Mouse (Mus musculus) v-Abl transformed pro-B cells (cell line): ENCODE measurements around the gene Ppp1r14d.

ENCODE experiments used
- in situ Hi-C, 2 experiments: fragments of 400-800 bp; cut with MboI; formaldehyde crosslinking; loops; one replicate each; pipeline ENCODE4 v1.15.1; 2025; ENCODE audit not compliant: unreplicated experiment in 2 of 2

Ppp1r14d gene

DNA sequence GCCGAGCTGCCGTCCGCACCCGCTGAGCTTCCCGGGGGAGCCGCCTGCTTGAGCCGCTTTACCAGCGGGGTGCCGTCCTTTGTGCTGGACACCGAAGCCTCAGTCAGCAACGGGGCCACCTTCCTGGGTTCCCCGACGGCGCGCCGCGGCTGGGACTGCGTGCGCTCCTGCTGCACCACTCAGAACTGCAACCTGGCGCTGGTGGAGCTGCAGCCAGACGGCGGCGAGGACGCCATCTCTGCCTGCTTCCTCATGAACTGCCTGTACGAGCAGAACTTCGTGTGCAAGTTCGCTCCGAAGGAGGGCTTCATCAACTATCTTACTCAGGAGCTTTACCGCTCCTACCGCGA lies 8.1 kb upstream of the Ppp1r14d start:
- in situ Hi-C loops, result no loop called here

DNA sequence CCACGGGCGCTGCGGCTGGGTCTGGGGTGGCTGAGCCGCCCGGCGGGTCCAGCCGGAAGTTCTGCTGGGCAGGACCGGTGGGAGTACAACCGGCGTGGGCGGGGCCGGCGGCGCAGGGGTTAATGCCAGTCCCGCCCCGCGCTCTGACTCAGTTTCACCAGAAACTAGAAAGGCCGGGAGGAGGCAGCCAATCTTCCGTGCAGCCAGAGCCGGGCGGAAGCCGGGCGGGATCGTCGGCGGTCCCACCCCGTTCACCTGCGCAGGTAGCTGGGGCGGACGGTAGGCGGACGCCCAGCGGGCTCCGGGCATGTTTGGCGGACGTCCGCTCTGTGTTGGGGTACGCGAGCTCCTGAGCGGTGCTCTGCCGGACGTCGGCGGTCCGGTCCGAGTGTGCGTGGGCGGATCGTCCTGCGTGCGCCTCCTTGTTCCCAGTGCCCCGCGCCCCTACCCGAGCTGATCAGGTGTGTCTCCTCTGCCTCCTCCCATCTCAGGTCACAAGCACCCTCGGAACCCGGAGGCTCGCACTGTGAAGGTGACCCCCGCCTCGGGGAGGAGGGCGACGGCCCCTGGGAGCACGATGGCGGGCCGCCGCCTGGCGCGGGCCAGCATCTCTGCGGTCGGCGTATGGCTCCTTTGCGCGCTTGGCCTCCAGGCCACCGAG lies 7.6 kb upstream of the Ppp1r14d start, which contains the start of gene Spint1:
TSS of gene Spint1 (plus strand) at position 153 of the 661 bp plus-strand sequence.
- in situ Hi-C loops, result no loop called here

GRCm38 (mm10) chr2:119236682-119237209 lies 7.0 kb upstream of the Ppp1r14d start:
- in situ Hi-C loops, result no loop called here

GRCm38 (mm10) chr2:119209176-119209507 lies 20.6 kb downstream of the Ppp1r14d start:
- in situ Hi-C loops, result no loop called here

DNA sequence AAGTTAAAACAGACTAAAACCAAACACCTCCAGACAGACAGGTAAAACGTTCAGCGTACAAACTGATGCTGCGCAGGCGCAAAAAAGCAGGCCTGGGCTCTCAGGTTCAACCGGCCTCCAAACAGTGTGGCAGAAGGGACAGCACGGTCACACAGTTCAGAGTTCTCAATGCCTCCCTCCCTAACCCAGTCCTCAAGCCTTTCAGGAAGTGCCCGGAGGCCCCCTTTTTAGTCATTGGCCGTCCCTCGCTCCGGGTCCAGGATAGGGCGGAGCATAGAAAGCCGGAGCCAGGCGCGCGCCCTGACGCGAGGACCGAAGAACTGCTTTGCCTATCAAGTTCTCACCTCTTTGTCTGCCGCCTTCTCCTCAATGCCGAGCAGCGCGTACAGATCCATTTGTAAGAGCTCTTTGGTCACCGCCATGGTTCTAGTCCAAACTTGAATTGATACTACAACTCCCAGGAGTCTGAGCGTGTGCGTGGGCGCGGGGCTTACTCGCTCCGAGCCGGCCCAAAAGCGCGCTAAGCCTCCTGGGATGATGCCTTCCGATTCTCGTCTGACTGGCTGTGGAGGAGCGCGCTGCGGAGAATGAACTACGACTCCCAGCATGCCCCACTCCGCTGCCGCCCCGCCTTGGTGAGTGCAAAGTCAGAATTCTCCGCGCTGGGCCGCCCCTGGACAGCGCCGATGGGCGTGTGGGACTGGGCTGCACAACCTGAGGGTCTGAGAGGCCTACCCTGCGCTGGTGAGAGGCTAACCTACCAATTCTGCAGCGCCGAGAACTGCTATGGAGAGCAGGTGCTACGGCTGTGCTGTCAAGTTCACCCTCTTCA lies 21.1 kb downstream of the Ppp1r14d start, which contains the start of the genes Zfyve19 and Dnajc17:
TSS of gene Zfyve19 (plus strand) at position 274 of the 832 bp plus-strand sequence.
TSS of gene Dnajc17 (minus strand) at position 452 of the 832 bp plus-strand sequence.
- in situ Hi-C loops, result no loop called here

- in situ Hi-C loops, result no loop called here
Measured at GRCm38 (mm10) chr2:119207961-119208343, 21.8 kb downstream of the Ppp1r14d start.

DNA sequence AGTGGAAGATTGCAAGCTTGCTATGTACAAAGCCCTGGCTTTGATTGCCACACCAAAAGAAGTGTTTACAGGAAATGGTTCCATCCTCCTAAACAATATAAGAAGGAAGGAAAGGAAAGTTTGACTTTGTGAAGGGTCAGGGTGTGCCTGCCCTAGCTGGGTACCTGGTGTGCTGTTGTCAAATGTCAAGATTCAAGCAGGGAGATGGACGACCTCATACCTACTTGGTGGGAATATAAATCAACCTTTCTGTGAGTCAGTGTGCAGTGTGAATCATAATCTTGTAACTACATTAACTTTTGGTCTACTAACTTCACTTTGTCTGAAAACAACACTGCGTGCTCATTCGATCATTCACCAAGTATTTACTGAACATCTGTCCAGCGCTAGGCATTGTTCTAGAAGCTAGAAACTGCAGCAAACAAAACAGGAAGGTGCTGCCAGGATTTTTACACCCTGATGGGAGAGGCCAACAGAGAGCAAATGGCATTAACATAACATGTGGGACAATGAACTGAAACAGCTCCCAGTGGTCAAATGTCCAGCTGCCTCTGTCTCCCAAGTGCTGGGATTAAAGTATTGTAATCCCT lies 25.7 kb downstream of the Ppp1r14d start:
- in situ Hi-C loops, result no loop called here

DNA sequence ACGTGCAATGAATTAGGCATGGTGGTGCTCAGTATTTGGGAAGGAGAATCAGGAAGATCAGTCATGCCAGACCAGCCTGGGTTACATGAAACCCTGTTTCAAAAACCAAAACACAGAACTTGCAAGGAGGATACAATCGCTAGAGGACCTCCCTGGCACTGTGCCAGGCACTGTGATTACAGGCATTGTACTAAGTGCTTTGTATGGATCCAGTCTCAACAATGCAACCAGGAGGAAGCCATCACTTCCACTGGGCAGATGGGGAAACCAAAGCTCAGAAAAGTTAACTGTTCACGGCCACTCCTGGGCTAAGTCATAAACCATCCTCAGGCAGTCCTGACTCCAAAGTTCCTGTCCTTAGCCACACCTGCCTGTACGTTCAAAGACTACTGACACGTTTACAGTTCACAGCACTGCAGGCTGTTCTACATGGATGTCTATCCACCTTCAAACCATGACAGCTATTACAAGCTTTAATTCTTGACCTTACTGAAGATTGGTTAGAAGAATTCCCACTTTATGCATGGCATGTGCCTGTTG lies 26.7 kb downstream of the Ppp1r14d start:
- in situ Hi-C loops, result no loop called here

DNA sequence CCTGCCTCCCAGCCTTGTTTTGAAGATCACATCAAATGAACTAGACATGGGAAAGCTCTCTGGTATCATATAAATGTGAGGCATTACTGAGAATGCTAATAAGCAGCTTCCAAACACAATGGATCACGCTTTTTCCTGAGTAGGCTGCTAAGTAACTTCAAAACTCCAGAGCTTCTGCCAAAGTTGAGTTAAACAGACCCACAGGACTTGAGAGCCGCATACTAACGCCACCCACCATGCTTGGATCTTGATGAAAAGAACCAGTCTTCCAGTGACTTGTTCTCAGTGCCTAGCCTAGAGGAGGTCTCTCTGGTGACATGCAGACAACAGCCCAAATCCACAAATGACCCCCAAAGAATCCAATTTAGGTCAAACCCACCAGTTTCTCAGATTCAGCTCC lies 30.8 kb downstream of the Ppp1r14d start:
- in situ Hi-C loops, result loop anchor here (5.0 to 25.0 kb wide), 5 partner anchors 157 to 562 kb away; no protein-coding TSS in a partner anchor

GRCm38 (mm10) chr2:119198049-119198448 lies 31.7 kb downstream of the Ppp1r14d start:
- in situ Hi-C loops, result loop anchor here (5.0 to 25.0 kb wide), 5 partner anchors 156 to 561 kb away; no protein-coding TSS in a partner anchor

GRCm38 (mm10) chr2:119197493-119197892 lies 32.2 kb downstream of the Ppp1r14d start:
- in situ Hi-C loops, result loop anchor here (5.0 to 25.0 kb wide), 5 partner anchors 155 to 560 kb away; no protein-coding TSS in a partner anchor

DNA sequence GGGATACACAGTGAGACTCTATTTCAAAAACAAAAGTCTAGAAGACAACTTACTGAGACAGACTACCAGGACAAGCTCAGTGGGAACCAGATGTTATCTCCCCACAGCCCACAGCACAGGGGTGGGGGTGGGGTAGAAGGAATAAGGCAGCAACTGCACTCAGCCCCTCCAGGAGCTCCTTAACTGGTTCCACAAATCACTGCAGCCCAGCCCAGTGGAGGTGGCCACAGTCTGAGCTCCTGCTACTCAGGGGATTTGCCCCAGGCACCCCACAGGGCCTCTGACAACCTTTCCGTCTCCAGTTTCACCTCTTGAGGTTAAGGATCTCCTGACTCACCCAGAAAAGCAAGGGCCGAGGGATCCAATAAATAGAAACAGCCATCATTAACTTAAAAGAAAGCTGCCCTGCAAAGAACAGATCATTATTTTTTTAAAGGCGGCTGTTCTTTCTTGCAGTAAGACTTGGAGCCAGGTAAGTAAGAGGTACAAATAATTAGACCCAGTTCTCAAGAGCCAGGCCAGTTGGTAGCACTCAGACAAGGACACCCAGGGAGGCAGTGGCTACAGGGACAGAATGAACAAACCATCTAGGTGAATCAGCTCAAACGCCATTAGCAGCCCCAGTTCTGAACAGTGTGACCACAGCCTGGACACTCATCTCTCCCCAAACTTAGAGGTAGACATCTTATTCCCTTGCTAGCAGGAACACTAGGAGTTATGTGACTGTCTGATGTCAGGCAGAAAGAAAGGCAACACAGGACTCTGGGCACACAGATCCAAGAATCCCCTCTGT lies 33.2 kb downstream of the Ppp1r14d start:
- in situ Hi-C loops, result loop anchor here (5.0 to 25.0 kb wide), 5 partner anchors 154 to 559 kb away; no protein-coding TSS in a partner anchor

GRCm38 (mm10) chr2:119194140-119194539 lies 35.6 kb downstream of the Ppp1r14d start:
- in situ Hi-C loops, result loop anchor here (5.0 to 25.0 kb wide), 4 partner anchors 307 to 557 kb away; partner anchors contain the start of gene Ccdc9b (in 1 of the 2)

- in situ Hi-C loops, result loop anchor here (5.0 to 25.0 kb wide), 4 partner anchors 304 to 554 kb away; partner anchors contain the start of gene Ccdc9b (in 1 of the 2)
Measured at GRCm38 (mm10) chr2:119190969-119191368, 38.7 kb downstream of the Ppp1r14d start.

DNA sequence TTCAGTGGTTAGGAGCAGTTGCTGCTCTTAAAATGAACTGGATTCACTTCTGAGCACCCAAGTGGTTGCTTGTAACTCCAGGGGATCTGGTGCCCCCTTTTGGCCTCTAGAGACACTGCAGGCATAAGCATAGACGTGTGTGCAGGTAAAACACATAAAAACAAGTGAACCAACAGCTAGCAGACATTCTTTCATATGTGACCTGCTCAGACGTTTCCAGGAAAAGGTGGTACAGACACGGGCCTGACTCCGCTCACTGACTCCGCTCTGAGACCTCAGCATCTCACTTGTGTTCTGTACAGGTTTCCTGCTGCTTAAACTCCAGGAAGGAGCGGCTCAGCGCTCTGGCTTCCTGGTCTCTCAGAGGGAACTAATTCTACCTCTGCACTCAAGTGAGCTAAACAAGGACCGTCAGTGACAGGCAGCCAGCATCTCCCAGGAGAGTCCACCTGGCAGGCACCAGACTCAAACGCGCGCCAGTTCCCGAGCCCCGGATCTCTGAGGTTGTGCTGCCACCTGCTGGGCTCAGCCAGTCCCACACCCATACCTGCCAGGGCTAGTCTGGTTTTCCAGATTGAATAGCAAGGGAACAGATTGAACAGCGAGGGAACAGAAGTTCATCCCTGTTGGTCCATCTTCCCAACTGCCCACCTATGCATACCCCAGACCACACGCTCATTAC lies 40.5 kb downstream of the Ppp1r14d start:
- in situ Hi-C loops, result loop anchor here (5.0 to 25.0 kb wide), 6 partner anchors 37 to 552 kb away; partner anchors contain the start of gene Ccdc9b (in 1 of the 2)

GRCm38 (mm10) chr2:119182914-119183313 lies 46.8 kb downstream of the Ppp1r14d start:
- in situ Hi-C loops, result loop anchor here in 1 of 2 experiments (25.0 kb wide), 2 partner anchors 296 to 546 kb away; no protein-coding TSS in a partner anchor

GRCm38 (mm10) chr2:119177384-119177939 lies 52.2 kb downstream of the Ppp1r14d start:
- in situ Hi-C loops, result loop anchor here in 1 of 2 experiments (25.0 kb wide), 2 partner anchors 290 to 540 kb away; no protein-coding TSS in a partner anchor

DNA sequence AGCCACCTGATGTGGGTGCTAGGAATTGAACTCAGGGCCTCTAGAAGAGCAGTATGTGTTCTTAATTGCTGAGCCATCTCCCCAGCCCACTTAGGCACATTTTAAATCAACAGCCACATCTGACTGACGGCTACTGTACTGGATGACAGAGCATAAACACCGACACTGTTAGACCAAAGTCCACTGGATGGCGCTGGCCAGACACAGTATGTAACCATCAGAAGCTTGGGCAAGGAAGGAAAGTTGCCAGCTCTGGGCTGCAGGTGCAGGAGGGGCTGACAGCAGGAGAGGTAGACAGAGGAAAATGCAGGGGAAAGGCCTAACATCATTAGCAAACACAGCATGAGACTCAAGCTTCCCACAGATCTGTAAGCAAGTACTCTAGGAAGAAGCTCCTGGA lies 52.9 kb downstream of the Ppp1r14d start:
- in situ Hi-C loops, result loop anchor here in 1 of 2 experiments (25.0 kb wide), 2 partner anchors 289 to 539 kb away; no protein-coding TSS in a partner anchor
